Mouse (Mus musculus) limb, embryonic 12.5 days (tissue): ENCODE data around the gene Rin2. TPM values are rescaled to one million over a fixed set of nuclear protein-coding genes. Genes with fewer than 3 reads are reported as not detected.
A peak's percentile ranks its signal among the peaks of the same experiment; 100 is the strongest.

Experiments used
- ATAC-seq: fragments of 200-750 bp; cut with Nextera tagmentation; 2 replicates; pipeline ENCODE4 v1.8.0; 2017; ENCODE audit warnings: low read depth, moderate TSS enrichment; ENCODE audit not compliant: insufficient number of reproducible peaks, insufficient read depth, low FRiP score, low TSS enrichment
- H3K27ac ChIP-seq: fragments of 300-500 bp; sonication (generic); 2 replicates; pipeline ENCODE4 v1.5.1; 2016; ENCODE audit warnings: mild to moderate bottlenecking, moderate library complexity
- H3K27me3 ChIP-seq: fragments of 300-500 bp; sonication (generic); 2 replicates; pipeline ENCODE4 v1.6.1; 2016; ENCODE audit warnings: mild to moderate bottlenecking, moderate library complexity
- H3K36me3 ChIP-seq: fragments of 300-500 bp; sonication (generic); 2 replicates; pipeline ENCODE4 v1.6.1; 2016; ENCODE audit warnings: mild to moderate bottlenecking, moderate library complexity
- H3K4me1 ChIP-seq: fragments of 300-500 bp; sonication (generic); replicated peaks from 2 replicates; pipeline ENCODE4 v1.6.1; 2016
- H3K4me2 ChIP-seq: fragments of 300-500 bp; sonication (generic); 2 replicates; pipeline ENCODE4 v1.6.1; 2016; ENCODE audit warnings: mild to moderate bottlenecking, moderate library complexity
- H3K4me3 ChIP-seq: fragments of 300-500 bp; sonication (generic); replicated peaks from 2 replicates; pipeline ENCODE4 v1.5.1; 2016; ENCODE audit warnings: mild to moderate bottlenecking
- H3K9ac ChIP-seq: fragments of 300-500 bp; sonication (generic); replicated peaks from 2 replicates; pipeline ENCODE4 v1.6.1; 2016; ENCODE audit warnings: mild to moderate bottlenecking, moderate library complexity
- H3K9me3 ChIP-seq: fragments of 300-500 bp; sonication (generic); 2 replicates; pipeline ENCODE4 v1.6.1; 2016; ENCODE audit warnings: mild to moderate bottlenecking, moderate library complexity
- WGBS: fragments of 180-500 bp; shearing (Covaris S2); methylation state at CpG from one replicate; pipeline ENCODE4 v1.1.7; 2016; 5-methylcytosine and 5-hydroxymethylcytosine counted together
- polyA plus RNA-seq: library from polyadenylated mRNA; unstranded; fragments of >200 nt; fragmentation: Nextera tagmentation; extraction: Ambion mirVana; gene quantifications from 2 replicates; pipeline ENCODE4 v1.2.1, GENCODE M21; 2016

Gene Rin2
- polyA plus RNA-seq, 1 experiment from 2014 or later: 34.9 TPM

DNA sequence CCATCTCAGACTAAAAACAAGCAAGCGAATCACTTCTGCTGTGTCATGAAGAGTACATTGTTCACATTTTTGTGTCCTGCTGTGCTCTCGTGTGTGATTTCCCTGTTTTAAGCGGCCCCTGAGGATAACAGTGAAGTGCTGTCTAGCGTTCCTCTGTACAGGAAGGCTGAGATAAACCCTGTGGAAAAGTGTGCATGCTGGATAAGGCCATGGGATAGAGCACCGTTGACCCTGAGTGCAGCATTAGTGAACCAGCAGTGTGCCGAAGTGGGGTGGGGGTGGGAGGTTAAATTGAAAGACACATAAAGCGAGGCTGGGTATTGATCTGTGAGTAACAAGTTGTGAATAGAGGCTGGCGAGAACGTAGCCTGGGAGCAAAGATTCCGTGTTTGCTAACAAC is 94.9 kb downstream of the Rin2 start:
- Histone ChIP-seq H3K4me3 (no peak overlapping the region), H3K4me1 (peaks cover 16% of the 10 kb centered on the region; the same call in 1 of the 2 replicates), H3K4me2 (no peak overlapping the region), H3K9me3 (no peaks in the 10 kb centered on the region), H3K9ac (no peak overlapping the region), H3K27ac (no peak overlapping the region), H3K36me3 (no peaks in the 10 kb centered on the region), H3K27me3 (no peaks in the 10 kb centered on the region)
- no peak for ATAC-seq
- 69% methylated on average over 10 of the region's 10 CpGs for WGBS

DNA sequence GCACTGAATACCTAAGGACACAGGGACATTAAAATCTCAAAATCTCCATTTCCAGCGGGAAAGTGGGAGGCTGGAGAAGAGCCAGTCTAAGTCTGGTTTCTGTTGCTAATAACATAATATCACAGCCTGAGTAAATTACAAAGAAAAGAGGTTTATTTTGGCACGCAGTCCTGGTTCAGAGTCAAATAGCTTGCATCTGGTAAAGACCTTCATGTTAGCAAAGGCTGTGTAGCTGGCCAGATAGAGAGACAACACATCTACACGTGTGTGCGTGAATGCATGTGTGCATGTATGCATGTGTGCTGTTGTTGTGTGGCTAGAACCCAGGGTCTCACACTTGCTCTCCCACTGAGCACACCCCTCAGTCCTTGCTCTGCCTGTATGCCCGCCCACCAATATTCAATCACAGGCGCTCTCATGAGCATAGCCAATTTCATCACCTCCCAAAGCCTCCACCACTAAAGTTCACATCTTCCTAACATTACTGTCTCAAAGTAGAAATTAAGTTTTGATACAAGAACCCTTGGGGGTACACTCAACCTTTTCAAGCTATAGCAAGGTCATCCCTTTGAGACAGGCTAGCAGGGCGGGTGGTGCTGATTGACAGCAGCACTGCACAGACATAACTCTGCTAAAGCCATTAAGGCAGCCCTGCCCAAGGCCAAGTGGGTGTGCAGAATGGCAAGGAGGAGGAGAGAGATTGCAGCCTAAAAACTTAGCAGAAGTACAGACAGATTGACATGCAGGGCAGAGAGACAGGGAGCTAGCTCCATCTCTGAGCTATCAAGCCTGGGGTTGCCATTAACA is 95.9 kb downstream of the Rin2 start:
- H3K4me2 ChIP-seq: no peak overlapping the region
- no peak for ATAC-seq

DNA sequence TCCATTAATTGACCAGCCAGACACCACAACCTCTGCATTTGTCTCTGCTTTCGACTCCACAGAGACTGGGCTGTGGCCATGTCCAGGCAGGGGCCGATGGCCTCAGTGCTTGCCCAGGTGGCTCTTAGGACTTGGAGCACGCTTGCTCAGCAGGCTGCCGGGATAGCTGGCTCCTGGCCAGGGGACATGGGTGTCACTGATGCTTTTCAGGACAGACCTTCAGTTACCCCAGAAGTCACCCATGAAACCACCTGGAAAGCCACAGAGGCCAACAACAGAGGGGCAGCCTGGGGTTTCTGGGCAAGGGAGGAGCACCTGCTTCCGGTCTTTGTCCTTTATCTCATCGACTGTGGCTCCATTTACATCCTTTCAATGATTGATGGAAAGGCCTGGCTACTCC is 108.2 kb downstream of the Rin2 start:
- no peak overlapping the region for H3K4me3 ChIP-seq

More for the DNA sequence above, 95.9 kb downstream of the Rin2 start:
- Histone ChIP-seq H3K27me3 (no peaks in the 10 kb centered on the region), H3K9ac (no peak overlapping the region), H3K4me1 (peaks cover 16% of the 10 kb centered on the region; the same call in 1 of the 2 replicates), H3K27ac (no peak overlapping the region), H3K4me3 (no peak overlapping the region), H3K36me3 (no peaks in the 10 kb centered on the region), H3K9me3 (no peaks in the 10 kb centered on the region)
- 84% methylated on average over 7 of the region's 7 CpGs for WGBS

DNA sequence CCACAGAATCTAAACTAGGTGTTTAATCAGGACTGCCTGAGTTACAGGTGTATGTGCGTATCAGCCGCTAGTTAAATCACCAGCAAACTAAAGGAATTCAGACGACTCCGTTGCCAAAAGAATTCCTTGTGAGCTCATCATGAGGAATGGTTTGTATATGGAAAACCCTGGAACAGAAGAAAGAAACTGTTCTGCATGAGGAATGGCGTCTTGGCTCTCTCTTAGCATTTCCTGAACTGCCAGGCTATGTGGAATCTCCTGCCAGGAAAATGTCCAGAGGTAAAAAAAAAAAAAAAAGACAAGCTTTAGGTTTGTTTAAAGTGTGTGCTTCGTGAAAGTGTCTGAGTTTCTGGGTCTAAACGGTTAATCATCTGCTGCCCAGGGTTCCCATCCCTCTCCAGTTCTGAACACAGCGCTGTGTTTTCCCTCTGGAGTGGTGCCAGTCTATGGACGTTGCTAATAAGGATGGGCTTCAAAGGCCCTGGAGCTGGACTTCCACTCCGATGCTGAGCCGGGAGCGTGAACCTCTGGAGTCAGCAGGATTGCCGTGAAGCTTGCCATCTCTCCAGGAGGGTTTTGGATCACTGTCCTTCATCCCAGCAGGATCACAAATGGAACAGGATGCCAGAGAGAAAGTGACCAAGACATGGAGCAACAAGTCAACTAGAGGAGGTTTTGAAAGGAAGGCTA is 109.4 kb downstream of the Rin2 start:
- no peak overlapping the region for H3K4me2 ChIP-seq
- H3K27ac ChIP-seq: peak overlapping the region; percentile 93

More for the DNA sequence above, 108.2 kb downstream of the Rin2 start:
- no peak overlapping the region for H3K9ac ChIP-seq
- 83% methylated on average over 6 of the region's 6 CpGs for WGBS
- no peaks in the 10 kb centered on the region for H3K27me3 ChIP-seq
- no peaks in the 10 kb centered on the region for H3K9me3 ChIP-seq
- ATAC-seq: no peak
- peaks cover 40% of the 10 kb centered on the region for H3K4me1 ChIP-seq
- no peak overlapping the region for H3K27ac ChIP-seq
- H3K4me2 ChIP-seq: no peak overlapping the region
- no peaks in the 10 kb centered on the region for H3K36me3 ChIP-seq

DNA sequence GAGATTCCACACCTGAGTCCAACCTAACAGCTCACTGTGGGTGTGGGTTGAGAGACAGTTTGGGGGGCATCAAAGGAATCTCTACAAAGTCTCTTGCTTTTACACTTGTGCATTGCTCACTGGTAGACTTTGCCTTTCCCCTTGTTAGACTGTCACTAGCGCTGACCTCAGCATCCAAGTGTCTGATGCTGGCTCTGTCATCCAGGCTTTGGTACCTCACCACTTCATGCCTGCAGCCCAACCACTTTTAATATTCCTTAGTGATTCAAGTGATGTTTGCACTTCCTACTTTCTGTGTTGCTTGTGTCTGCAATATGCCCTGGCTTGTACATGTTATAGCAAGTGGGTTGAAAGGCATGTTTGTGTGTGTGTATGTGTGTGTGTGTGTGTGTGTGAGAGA is 109.9 kb downstream of the Rin2 start:
- no peaks in the 10 kb centered on the region for H3K27me3 ChIP-seq
- H3K9ac ChIP-seq: no peak overlapping the region
- H3K36me3 ChIP-seq: no peaks in the 10 kb centered on the region
- peak overlapping the region; percentile 93 for H3K27ac ChIP-seq
- peaks cover 40% of the 10 kb centered on the region for H3K4me1 ChIP-seq
- WGBS: 86% methylated on average over 1 of the region's 1 CpGs
- H3K9me3 ChIP-seq: no peaks in the 10 kb centered on the region
- no peak overlapping the region for H3K4me2 ChIP-seq
- no peak for ATAC-seq
- H3K4me3 ChIP-seq: no peak overlapping the region

More for the DNA sequence above, 109.4 kb downstream of the Rin2 start:
- Histone ChIP-seq H3K4me1 (peaks cover 40% of the 10 kb centered on the region), H3K36me3 (no peaks in the 10 kb centered on the region), H3K9me3 (no peaks in the 10 kb centered on the region), H3K4me3 (no peak overlapping the region), H3K27me3 (no peaks in the 10 kb centered on the region), H3K9ac (no peak overlapping the region)
- WGBS: 68% methylated on average over 13 of the region's 13 CpGs
- ATAC-seq: no peak

DNA sequence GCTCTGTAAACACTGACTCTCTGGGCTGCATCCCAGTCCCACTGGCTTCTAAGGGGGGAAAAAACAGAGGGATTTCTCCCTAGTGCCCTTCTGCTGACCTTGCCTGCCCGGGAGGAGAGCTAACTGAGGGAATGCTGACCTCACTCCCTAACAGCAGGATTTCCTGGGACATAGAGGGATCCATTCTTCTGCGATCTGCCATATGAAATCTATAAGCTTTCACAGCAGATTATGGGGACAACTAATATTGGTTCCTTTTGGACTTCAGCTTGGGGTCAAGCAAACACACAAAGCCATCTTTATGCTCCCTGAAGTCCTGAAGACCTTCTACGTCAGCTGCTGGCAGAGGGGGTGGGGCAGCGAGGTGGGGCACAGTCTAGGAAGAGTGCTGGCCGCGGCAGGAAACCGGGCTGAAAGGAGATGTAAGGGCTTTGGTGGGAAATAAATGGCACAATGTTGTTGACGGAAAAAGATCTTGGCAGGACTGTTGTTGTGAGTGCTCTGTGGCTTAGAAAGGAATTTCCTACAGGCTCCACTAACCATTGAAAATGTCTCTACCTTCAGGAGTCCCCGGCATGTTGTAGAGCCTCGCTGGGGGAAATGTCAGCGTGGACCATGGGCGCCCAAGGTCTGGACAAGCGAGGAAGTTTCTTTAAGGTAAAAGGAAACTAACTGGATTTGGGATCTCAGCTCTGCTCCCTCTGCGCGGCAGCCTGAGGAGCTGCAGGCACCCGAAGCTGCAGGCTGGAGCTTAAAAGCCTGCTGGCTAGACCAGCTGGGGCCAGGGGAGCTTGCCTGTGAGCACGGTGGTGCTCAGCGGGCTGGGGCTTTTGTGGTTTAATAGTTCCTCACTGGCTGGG is 111.0 kb downstream of the Rin2 start:
- WGBS: under 1% methylated on average over 18 of the region's 18 CpGs
- Histone ChIP-seq H3K36me3 (no peaks in the 10 kb centered on the region), H3K4me3 (peak overlapping the region; percentile 35), H3K27ac (peak overlapping the region; percentile 93), H3K9me3 (no peaks in the 10 kb centered on the region), H3K4me2 (peak overlapping the region; percentile 65), H3K9ac (peak overlapping the region; percentile 38), H3K4me1 (peaks cover 40% of the 10 kb centered on the region), H3K27me3 (no peaks in the 10 kb centered on the region)
- peak; percentile 66; the same call in 1 of the 2 replicates for ATAC-seq

DNA sequence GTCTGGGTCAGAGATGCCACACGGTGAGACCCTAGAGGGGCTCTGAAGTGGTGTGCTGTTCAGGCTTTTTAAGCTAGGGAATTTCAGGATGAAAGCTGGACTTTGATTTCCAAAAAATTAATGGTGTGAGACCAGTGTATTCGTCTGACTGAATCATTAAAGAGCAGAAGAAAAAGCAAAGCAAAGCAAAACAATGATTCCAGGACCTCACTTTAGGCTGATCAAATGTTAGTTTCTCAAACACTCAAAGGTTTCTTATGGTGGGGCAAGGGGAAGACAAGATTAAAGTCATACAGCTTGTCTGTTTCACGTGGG is 111.6 kb downstream of the Rin2 start:
- Histone ChIP-seq H3K27ac (peak overlapping the region; percentile 93), H3K27me3 (no peaks in the 10 kb centered on the region), H3K9ac (peak overlapping the region; percentile 38; the same call in 1 of the 2 replicates), H3K9me3 (no peaks in the 10 kb centered on the region), H3K4me3 (peak overlapping the region; percentile 35), H3K36me3 (no peaks in the 10 kb centered on the region), H3K4me2 (peak overlapping the region; percentile 65), H3K4me1 (peaks cover 36% of the 10 kb centered on the region)
- ATAC-seq: no peak
- 5% methylated on average over 3 of the region's 3 CpGs for WGBS

DNA sequence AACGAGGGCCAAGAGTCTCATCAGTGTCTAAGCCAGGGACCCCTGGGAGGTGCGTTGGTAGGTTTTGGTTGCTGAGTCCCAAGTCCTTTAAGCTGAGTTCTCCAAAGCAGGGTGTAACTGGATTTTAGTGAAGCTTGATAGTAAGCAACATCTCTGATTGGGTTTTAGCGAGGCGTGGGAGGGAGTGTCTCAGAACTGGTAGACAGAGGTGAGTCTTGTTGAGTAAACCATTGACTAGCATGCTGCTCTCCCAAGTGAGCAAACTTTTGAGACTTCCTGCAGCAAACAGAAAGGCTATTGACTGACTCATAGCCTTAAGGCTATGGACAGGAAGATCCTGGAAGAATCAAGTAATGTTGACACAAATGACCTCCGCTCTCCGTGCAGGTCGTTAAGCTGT is 112.5 kb downstream of the Rin2 start:
- Histone ChIP-seq H3K4me2 (peak overlapping the region; percentile 1; the same call in 1 of the 2 replicates), H3K4me3 (no peak overlapping the region), H3K4me1 (peaks cover 34% of the 10 kb centered on the region)

DNA sequence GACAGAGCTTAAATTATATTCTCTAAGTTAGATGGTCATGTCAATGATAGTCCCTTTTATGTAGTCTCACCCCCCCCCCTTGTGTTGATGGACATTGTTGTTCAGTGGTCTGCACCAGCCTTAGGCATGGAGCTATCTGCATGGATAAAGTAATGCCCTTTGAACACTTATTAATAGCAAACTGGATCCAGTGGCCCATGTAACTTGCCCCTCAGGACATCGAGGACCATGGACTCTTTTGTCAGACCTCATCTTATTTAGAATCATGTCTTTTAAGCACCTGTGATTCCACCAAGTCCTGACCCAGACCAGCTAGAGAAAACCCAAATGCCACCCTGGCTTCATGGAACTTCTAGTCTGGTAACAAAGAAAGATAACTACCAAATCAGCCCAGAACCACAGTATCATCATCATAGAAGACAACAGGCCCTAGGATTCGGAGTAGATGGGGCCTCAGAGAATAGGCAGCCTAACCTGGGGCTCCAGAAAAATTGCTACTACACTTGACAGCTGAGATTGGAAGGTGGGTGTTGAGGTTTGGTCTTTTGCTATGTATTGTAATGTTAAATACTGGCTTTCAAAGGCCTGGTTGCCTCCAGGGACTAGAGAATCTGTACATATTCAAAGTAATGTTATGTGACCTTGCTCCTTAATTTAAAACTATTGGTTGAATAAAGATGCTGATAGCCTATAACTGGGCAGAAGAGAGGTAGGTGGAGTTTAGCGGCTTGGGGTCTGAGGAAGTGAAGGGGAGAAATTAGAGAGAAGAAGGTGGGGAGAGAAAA is 113.7 kb downstream of the Rin2 start:
- H3K4me3 ChIP-seq: no peak overlapping the region
- 93% methylated on average over 3 of the region's 3 CpGs for WGBS
- ATAC-seq: no peak

More for the DNA sequence above, 112.5 kb downstream of the Rin2 start:
- H3K27me3 ChIP-seq: no peaks in the 10 kb centered on the region
- no peak for ATAC-seq
- no peaks in the 10 kb centered on the region for H3K9me3 ChIP-seq
- no peak overlapping the region for H3K9ac ChIP-seq
- H3K27ac ChIP-seq: no peak overlapping the region
- WGBS: 72% methylated on average over 7 of the region's 7 CpGs
- H3K36me3 ChIP-seq: no peaks in the 10 kb centered on the region

DNA sequence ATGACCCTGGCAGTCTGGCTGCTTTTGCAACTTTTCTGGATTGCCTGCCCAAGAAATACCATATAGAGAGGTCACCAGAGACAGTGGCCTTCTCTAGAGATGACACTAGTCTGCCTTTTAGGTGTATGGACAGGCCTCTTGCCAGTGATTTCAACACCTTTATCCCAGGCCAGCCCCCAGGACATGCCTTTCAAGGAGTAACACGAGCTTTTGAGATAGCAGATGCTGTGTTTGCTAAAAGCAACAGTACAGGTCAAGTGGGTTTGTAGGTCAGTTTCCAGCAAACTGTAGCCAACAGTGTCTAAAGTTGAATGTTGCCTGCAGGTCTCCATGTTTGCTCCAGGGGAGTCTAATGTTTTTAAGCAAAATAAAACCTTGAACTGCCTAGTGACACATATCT is 118.7 kb downstream of the Rin2 start:
- no peaks in the 10 kb centered on the region for H3K27me3 ChIP-seq
- H3K4me2 ChIP-seq: no peak overlapping the region
- 0 out of 2 replicates have a peak, but pooled peaks cover 3% of the 10 kb centered on the region for H3K36me3 ChIP-seq
- WGBS: 63% methylated on average over 1 of the region's 1 CpGs
- H3K9ac ChIP-seq: no peak overlapping the region
- no peak for ATAC-seq
- no peak overlapping the region for H3K27ac ChIP-seq
- no peaks in the 10 kb centered on the region for H3K9me3 ChIP-seq
- H3K4me1 ChIP-seq: 0 out of 2 replicates have a peak, but pooled peaks cover 4% of the 10 kb centered on the region
- no peak overlapping the region for H3K4me3 ChIP-seq

More for the DNA sequence above, 113.7 kb downstream of the Rin2 start:
- Histone ChIP-seq H3K4me2 (no peak overlapping the region), H3K36me3 (no peaks in the 10 kb centered on the region), H3K27me3 (no peaks in the 10 kb centered on the region), H3K9me3 (no peaks in the 10 kb centered on the region), H3K4me1 (peaks cover 34% of the 10 kb centered on the region), H3K9ac (no peak overlapping the region), H3K27ac (no peak overlapping the region)
